Mouse (Mus musculus): ENCODE measurements at regions not wholly inside any gene's neighbourhood (a gene's known extent, or its start where the extent isn't known, plus 50 kb on each side); places are given as distances from the start of the nearest gene placed in this dataset.

DNA sequence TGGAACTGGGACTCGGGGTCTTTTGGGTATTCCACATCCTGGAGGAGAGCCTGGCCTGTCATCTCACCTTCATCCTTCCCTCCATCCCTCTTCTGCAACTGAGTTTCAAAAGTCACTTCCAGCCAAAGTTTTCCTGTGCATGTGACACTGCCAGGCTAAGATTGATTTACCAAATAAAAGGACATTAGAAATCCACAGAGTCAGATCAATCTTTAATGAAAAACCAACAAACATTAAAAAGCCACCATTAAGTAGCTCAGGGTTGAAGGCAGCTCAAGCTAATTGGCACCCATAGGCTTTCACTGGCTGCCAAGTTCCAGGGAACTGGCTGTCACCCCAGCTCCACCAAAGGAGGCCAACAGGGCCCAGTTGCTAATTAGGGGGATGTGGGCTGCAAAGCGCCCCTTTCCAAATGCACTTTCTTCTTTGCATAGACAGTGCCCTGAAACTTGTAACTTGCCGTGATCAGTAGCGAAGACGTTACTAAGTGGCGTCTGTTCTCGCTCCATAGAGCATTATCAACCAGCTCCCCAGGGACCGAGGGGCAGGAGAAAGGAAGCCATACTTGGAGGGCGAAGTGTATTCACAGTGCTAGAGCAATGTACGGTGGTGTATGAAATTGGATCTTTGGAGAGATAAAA, 464.6 kb upstream of the Gm19410 start:
- no peak for DNase-seq (ENCODE audit: low spot score)

DNA sequence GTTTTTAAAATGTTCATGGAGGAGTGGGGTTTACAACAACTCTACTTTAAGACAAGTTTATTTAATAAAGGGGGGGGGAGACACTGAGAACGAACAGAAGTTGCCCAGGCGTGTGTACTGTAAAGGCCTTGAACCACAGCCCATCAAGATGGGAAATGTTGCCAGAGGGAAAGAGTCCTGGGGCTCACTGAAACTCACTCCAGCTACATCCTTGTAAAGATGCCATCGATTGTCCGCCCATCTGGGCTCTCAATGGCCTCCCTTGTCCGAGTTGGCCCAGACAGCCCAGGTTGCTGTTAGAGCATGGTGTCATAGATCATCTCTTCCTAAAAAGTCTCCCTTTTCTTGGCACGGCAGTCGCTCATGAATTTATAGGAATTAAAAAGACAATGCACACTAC, 462.7 kb upstream of the Gm19410 start:
- no peak for DNase-seq (ENCODE audit: low spot score)

DNA sequence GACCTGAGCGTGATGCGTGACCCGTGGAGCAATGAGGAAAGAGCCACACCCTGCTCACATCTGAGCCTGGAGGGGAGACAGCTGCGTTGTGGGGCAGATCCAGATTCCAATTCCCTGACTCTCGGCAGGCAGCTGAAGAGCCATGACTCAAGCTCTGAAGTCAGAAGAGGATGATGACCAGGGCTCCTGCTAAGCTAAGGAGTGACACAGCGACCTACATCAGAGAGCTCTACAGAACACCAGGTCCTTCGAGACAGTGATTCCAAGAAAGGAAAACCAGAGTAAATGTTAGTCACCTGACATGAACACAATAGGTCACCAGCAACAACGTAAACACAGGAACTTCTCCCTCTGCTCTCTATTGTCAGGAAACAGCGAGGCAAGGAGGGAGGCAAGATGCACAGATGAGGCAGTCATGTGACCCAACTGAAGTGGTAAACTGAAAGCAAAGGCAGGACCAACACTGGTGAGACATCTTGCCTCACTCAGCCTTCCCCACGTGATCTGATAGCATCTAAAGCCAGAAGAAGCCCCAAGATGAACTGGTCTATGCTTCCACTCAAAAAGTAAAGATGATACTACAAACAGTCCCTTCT, 444.2 kb upstream of the Gm19410 start:
- peak; percentile 83 for DNase-seq (ENCODE audit: low spot score)

GRCm38 (mm10) chr8:35323180-35323975, 442.2 kb upstream of the Gm19410 start:
- peak; percentile 22 for DNase-seq (ENCODE audit: low spot score)
